Mouse (Mus musculus): ENCODE results near the gene Chrne. TPM values are rescaled to one million over a fixed set of nuclear protein-coding genes. Genes with fewer than 3 reads are reported as not detected.

Chrne gene
- total and polyA plus RNA-seq, 2 experiments from 2014 or later: 1.0 TPM; not detected in 1

GRCm38 (mm10) chr11:70646691-70647650, 28.0 kb upstream of the Chrne start, which contains the start of the genes Rnf167 and Slc25a11:
TSS of gene Rnf167 (plus strand) at chr11:70647235.
TSS of gene Slc25a11 (minus strand) at chr11:70647479.
- peak within 1 kb of the TSS; percentile 88 for H3K4me2 ChIP-seq (ENCODE audit: low read depth)
- H3K27ac ChIP-seq (ENCODE audit: low read depth, low read length): peak within 1 kb of the TSS; percentile 94
- H3K4me3 ChIP-seq (ENCODE audit: low read depth, low read length): peak within 1 kb of the TSS; percentile 69
- ATAC-seq (peak; percentile 95), DNase-seq (peak; percentile 99)
- peaks cover 18% of the 10 kb centered on the region for H3K4me1 ChIP-seq (ENCODE audit: insufficient read depth)
- peaks cover 48% of the 10 kb centered on the region for H3K36me3 ChIP-seq (ENCODE audit: insufficient read depth)
- WGBS: under 1% methylated on average over 63 of the region's 63 CpGs
- TF ChIP-seq CTCF (IDR thresholded peaks at IDR 0.05; ENCODE audit: low read depth): peak; percentile 38
- H3K9me3 ChIP-seq (ENCODE audit: low read length): no peaks in the 10 kb centered on the region
- H3K27me3 ChIP-seq (ENCODE audit: insufficient read depth, low read length): no peaks in the 10 kb centered on the region
- peak within 1 kb of the TSS; percentile 92 for H3K9ac ChIP-seq

GRCm38 (mm10) chr11:70646259-70646555, 27.2 kb upstream of the Chrne start:
- peak overlapping the region; percentile 88 for H3K4me2 ChIP-seq (ENCODE audit: low read depth)
- DNase-seq: no peak
- H3K27ac ChIP-seq (ENCODE audit: low read depth, low read length): peak overlapping the region; percentile 94
- H3K9ac ChIP-seq: peak overlapping the region; percentile 92
- peaks cover 18% of the 10 kb centered on the region for H3K4me1 ChIP-seq (ENCODE audit: insufficient read depth)
- H3K4me3 ChIP-seq (ENCODE audit: low read depth, low read length): peak overlapping the region; percentile 69
- WGBS: 16% methylated on average over 3 of the region's 3 CpGs
- no peak for ATAC-seq
- no peaks in the 10 kb centered on the region for H3K27me3 ChIP-seq (ENCODE audit: insufficient read depth, low read length)
- no peak for TF ChIP-seq CTCF (IDR thresholded peaks at IDR 0.05; ENCODE audit: low read depth)
- H3K36me3 ChIP-seq (ENCODE audit: insufficient read depth): peaks cover 43% of the 10 kb centered on the region
- H3K9me3 ChIP-seq (ENCODE audit: low read length): no peaks in the 10 kb centered on the region

- Histone ChIP-seq H3K4me1 (ENCODE audit: insufficient read depth) (peaks cover 18% of the 10 kb centered on the region), H3K27ac (ENCODE audit: low read depth, low read length) (0 out of 2 replicates have a peak overlapping the region, but pooled peaks have one; percentile 94), H3K4me3 (ENCODE audit: low read depth, low read length) (peak overlapping the region; percentile 69), H3K36me3 (ENCODE audit: insufficient read depth) (peaks cover 37% of the 10 kb centered on the region), H3K9ac (peak overlapping the region; percentile 92), H3K9me3 (ENCODE audit: low read length) (no peaks in the 10 kb centered on the region), H3K27me3 (ENCODE audit: insufficient read depth, low read length) (no peaks in the 10 kb centered on the region), H3K4me2 (ENCODE audit: low read depth) (peak overlapping the region; percentile 88)
- DNase-seq: no peak
- no peak for TF ChIP-seq CTCF (IDR thresholded peaks at IDR 0.05; ENCODE audit: low read depth)
- 85% methylated on average over 12 of the region's 12 CpGs for WGBS
- ATAC-seq: no peak
Observed at GRCm38 (mm10) chr11:70645461-70646258, 26.6 kb upstream of the Chrne start.

GRCm38 (mm10) chr11:70644564-70645103, 25.6 kb upstream of the Chrne start:
- H3K4me1 ChIP-seq (ENCODE audit: insufficient read depth): peaks cover 18% of the 10 kb centered on the region
- ATAC-seq: no peak
- no peak overlapping the region for H3K9ac ChIP-seq
- H3K9me3 ChIP-seq (ENCODE audit: low read length): no peaks in the 10 kb centered on the region
- H3K27ac ChIP-seq (ENCODE audit: low read depth, low read length): no peak overlapping the region
- DNase-seq: no peak
- no peak overlapping the region for H3K4me2 ChIP-seq (ENCODE audit: low read depth)
- H3K4me3 ChIP-seq (ENCODE audit: low read depth, low read length): no peak overlapping the region
- TF ChIP-seq CTCF (IDR thresholded peaks at IDR 0.05; ENCODE audit: low read depth): no peak
- H3K27me3 ChIP-seq (ENCODE audit: insufficient read depth, low read length): no peaks in the 10 kb centered on the region
- H3K36me3 ChIP-seq (ENCODE audit: insufficient read depth): peaks cover 28% of the 10 kb centered on the region
- 92% methylated on average over 8 of the region's 8 CpGs for WGBS

GRCm38 (mm10) chr11:70643051-70643450, 24.0 kb upstream of the Chrne start:
- peaks cover 12% of the 10 kb centered on the region for H3K4me1 ChIP-seq (ENCODE audit: insufficient read depth)
- no peak overlapping the region for H3K27ac ChIP-seq (ENCODE audit: low read depth, low read length)
- peaks cover 16% of the 10 kb centered on the region for H3K36me3 ChIP-seq (ENCODE audit: insufficient read depth)
- DNase-seq: no peak
- no peak overlapping the region for H3K9ac ChIP-seq
- no peak overlapping the region for H3K4me2 ChIP-seq (ENCODE audit: low read depth)
- WGBS: 91% methylated on average over 6 of the region's 6 CpGs
- TF ChIP-seq CTCF (IDR thresholded peaks at IDR 0.05; ENCODE audit: low read depth): no peak
- no peak overlapping the region for H3K4me3 ChIP-seq (ENCODE audit: low read depth, low read length)
- ATAC-seq: no peak
- no peaks in the 10 kb centered on the region for H3K27me3 ChIP-seq (ENCODE audit: insufficient read depth, low read length)
- H3K9me3 ChIP-seq (ENCODE audit: low read length): no peaks in the 10 kb centered on the region

- ATAC-seq (no peak), DNase-seq (no peak)
- no peak for TF ChIP-seq CTCF (IDR thresholded peaks at IDR 0.05; ENCODE audit: low read depth)
- 83% methylated on average over 7 of the region's 7 CpGs for WGBS
- Histone ChIP-seq H3K4me2 (ENCODE audit: low read depth) (no peak overlapping the region), H3K4me3 (ENCODE audit: low read depth, low read length) (no peak overlapping the region), H3K9me3 (ENCODE audit: low read length) (no peaks in the 10 kb centered on the region), H3K36me3 (ENCODE audit: insufficient read depth) (peaks cover 16% of the 10 kb centered on the region), H3K27ac (ENCODE audit: low read depth, low read length) (no peak overlapping the region), H3K4me1 (ENCODE audit: insufficient read depth) (peaks cover 8% of the 10 kb centered on the region), H3K27me3 (ENCODE audit: insufficient read depth, low read length) (no peaks in the 10 kb centered on the region), H3K9ac (no peak overlapping the region)
Observed at GRCm38 (mm10) chr11:70641241-70641640, 22.2 kb upstream of the Chrne start.

Measured in forebrain, postnatal 0 days (tissue).